Mouse (Mus musculus): Measurements from ENCODE around the gene Slx1b. TPM values are rescaled to one million over a fixed set of nuclear protein-coding genes. Genes with fewer than 3 reads are reported as not detected.
"Not testable (repeated sequence)": the region's sequence is repeated elsewhere in the genome, so short reads cannot be mapped to it uniquely, and the experiment has no call there.

Gene Slx1b
- polyA plus RNA-seq (2014; fragmentation: Nextera tagmentation; extraction: Ambion mirVana), result 8.8 and 9.3 TPM in 2 replicates

- under 1% methylated on average over 39 of the region's 40 CpGs for WGBS
- H3K36me3 ChIP-seq (ENCODE audit: control insufficient read depth, insufficient read depth, low read length), result peaks cover 9% of the 10 kb centered on the region
Observed at GRCm38 (mm10) chr7:126695631-126696207, at the start of gene Slx1b. Gene Slx1b, minus strand, starts transcription at chr7:126695784.

GRCm38 (mm10) chr7:126741964-126742482, 46.4 kb upstream of the Slx1b start:
- H3K27ac ChIP-seq (replicated peaks; ENCODE audit: low read depth, low read length), result no peak overlapping the region
- no peak overlapping the region for H3K4me3 ChIP-seq (ENCODE audit: low read depth, low read length)
- ATAC-seq (ENCODE audit: insufficient number of reproducible peaks, low FRiP score, low TSS enrichment, low read depth), result no peak
- 88% methylated on average over 13 of the region's 13 CpGs for WGBS
- no peaks in the 10 kb centered on the region for H3K9me3 ChIP-seq (ENCODE audit: control insufficient read depth, low read length)
- no peaks in the 10 kb centered on the region for H3K27me3 ChIP-seq (ENCODE audit: control insufficient read depth, insufficient read depth, low read length)
- no peak overlapping the region for H3K4me2 ChIP-seq (ENCODE audit: low read depth, severe bottlenecking)
- no peaks in the 10 kb centered on the region for H3K4me1 ChIP-seq (ENCODE audit: control insufficient read depth, insufficient read depth, low read length)
- H3K36me3 ChIP-seq (ENCODE audit: control insufficient read depth, insufficient read depth, low read length), result no peaks in the 10 kb centered on the region
- H3K9ac ChIP-seq (ENCODE audit: low read length), result no peak overlapping the region
- no peak for DNase-seq (ENCODE audit: low spot score)

More at GRCm38 (mm10) chr7:126695631-126696207, at the start of gene Slx1b:
- peak within 1 kb of the TSS; percentile 93 for H3K27ac ChIP-seq (replicated peaks; ENCODE audit: low read depth, low read length)
- ATAC-seq (ENCODE audit: insufficient number of reproducible peaks, low FRiP score, low TSS enrichment, low read depth) (peak; percentile 94), DNase-seq (ENCODE audit: low spot score) (peak; percentile 97)
- H3K27me3 ChIP-seq (ENCODE audit: control insufficient read depth, insufficient read depth, low read length), result no peaks in the 10 kb centered on the region
- H3K4me3 ChIP-seq (ENCODE audit: low read depth, low read length), result peak within 1 kb of the TSS; percentile 84
- peak within 1 kb of the TSS; percentile 90 for H3K9ac ChIP-seq (ENCODE audit: low read length)
- H3K4me2 ChIP-seq (ENCODE audit: low read depth, severe bottlenecking), result peak within 1 kb of the TSS; percentile 95
- no peaks in the 10 kb centered on the region for H3K9me3 ChIP-seq (ENCODE audit: control insufficient read depth, low read length)
- peaks cover 9% of the 10 kb centered on the region; the same call in 1 of the 2 replicates for H3K4me1 ChIP-seq (ENCODE audit: control insufficient read depth, insufficient read depth, low read length)

- DNase-seq (ENCODE audit: low spot score), result no peak
- Histone ChIP-seq H3K9me3 (ENCODE audit: control insufficient read depth, low read length) (no peaks in the 10 kb centered on the region), H3K36me3 (ENCODE audit: control insufficient read depth, insufficient read depth, low read length) (no peaks in the 10 kb centered on the region), H3K9ac (ENCODE audit: low read length) (no peak overlapping the region), H3K27ac (replicated peaks; ENCODE audit: low read depth, low read length) (no peak overlapping the region), H3K27me3 (ENCODE audit: control insufficient read depth, insufficient read depth, low read length) (no peaks in the 10 kb centered on the region), H3K4me3 (ENCODE audit: low read depth, low read length) (no peak overlapping the region), H3K4me2 (ENCODE audit: low read depth, severe bottlenecking) (no peak overlapping the region), H3K4me1 (ENCODE audit: control insufficient read depth, insufficient read depth, low read length) (no peaks in the 10 kb centered on the region)
- 84% methylated on average over 5 of the region's 5 CpGs for WGBS
- no peak for ATAC-seq (ENCODE audit: insufficient number of reproducible peaks, low FRiP score, low TSS enrichment, low read depth)
Observed at GRCm38 (mm10) chr7:126741452-126741851, 45.9 kb upstream of the Slx1b start.

- Histone ChIP-seq H3K4me1 (ENCODE audit: control insufficient read depth, insufficient read depth, low read length) (no peaks in the 10 kb centered on the region), H3K4me2 (ENCODE audit: low read depth, severe bottlenecking) (no peak overlapping the region), H3K27me3 (ENCODE audit: control insufficient read depth, insufficient read depth, low read length) (no peaks in the 10 kb centered on the region), H3K9me3 (ENCODE audit: control insufficient read depth, low read length) (no peaks in the 10 kb centered on the region), H3K27ac (replicated peaks; ENCODE audit: low read depth, low read length) (no peak overlapping the region), H3K4me3 (ENCODE audit: low read depth, low read length) (no peak overlapping the region), H3K36me3 (ENCODE audit: control insufficient read depth, insufficient read depth, low read length) (no peaks in the 10 kb centered on the region), H3K9ac (ENCODE audit: low read length) (no peak overlapping the region)
- DNase-seq (ENCODE audit: low spot score) (no peak), ATAC-seq (ENCODE audit: insufficient number of reproducible peaks, low FRiP score, low TSS enrichment, low read depth) (no peak)
- 72% methylated on average over 5 of the region's 5 CpGs for WGBS
Observed at GRCm38 (mm10) chr7:126740977-126741376, 45.4 kb upstream of the Slx1b start.

GRCm38 (mm10) chr7:126740132-126740735, 44.6 kb upstream of the Slx1b start:
- DNase-seq (ENCODE audit: low spot score), result no peak
- Histone ChIP-seq H3K36me3 (ENCODE audit: control insufficient read depth, insufficient read depth, low read length) (no peaks in the 10 kb centered on the region), H3K27ac (replicated peaks; ENCODE audit: low read depth, low read length) (no peak overlapping the region), H3K4me1 (ENCODE audit: control insufficient read depth, insufficient read depth, low read length) (no peaks in the 10 kb centered on the region), H3K4me2 (ENCODE audit: low read depth, severe bottlenecking) (no peak overlapping the region), H3K9me3 (ENCODE audit: control insufficient read depth, low read length) (no peaks in the 10 kb centered on the region), H3K4me3 (ENCODE audit: low read depth, low read length) (no peak overlapping the region), H3K27me3 (ENCODE audit: control insufficient read depth, insufficient read depth, low read length) (no peaks in the 10 kb centered on the region), H3K9ac (ENCODE audit: low read length) (no peak overlapping the region)
- WGBS, result 87% methylated on average over 13 of the region's 13 CpGs
- no peak for ATAC-seq (ENCODE audit: insufficient number of reproducible peaks, low FRiP score, low TSS enrichment, low read depth)

- Histone ChIP-seq H3K27me3 (ENCODE audit: control insufficient read depth, insufficient read depth, low read length) (no peaks in the 10 kb centered on the region), H3K9me3 (ENCODE audit: control insufficient read depth, low read length) (no peaks in the 10 kb centered on the region), H3K9ac (ENCODE audit: low read length) (no peak overlapping the region), H3K4me1 (ENCODE audit: control insufficient read depth, insufficient read depth, low read length) (no peaks in the 10 kb centered on the region), H3K27ac (replicated peaks; ENCODE audit: low read depth, low read length) (no peak overlapping the region), H3K36me3 (ENCODE audit: control insufficient read depth, insufficient read depth, low read length) (no peaks in the 10 kb centered on the region), H3K4me2 (ENCODE audit: low read depth, severe bottlenecking) (no peak overlapping the region), H3K4me3 (ENCODE audit: low read depth, low read length) (no peak overlapping the region)
- ATAC-seq (ENCODE audit: insufficient number of reproducible peaks, low FRiP score, low TSS enrichment, low read depth), result no peak
- WGBS, result 88% methylated on average over 17 of the region's 17 CpGs
- no peak for DNase-seq (ENCODE audit: low spot score)
Observed at GRCm38 (mm10) chr7:126739551-126739950, 44.0 kb upstream of the Slx1b start.

GRCm38 (mm10) chr7:126736122-126736521, 40.5 kb upstream of the Slx1b start:
- H3K9ac ChIP-seq (ENCODE audit: low read length), result no peak overlapping the region
- H3K27me3 ChIP-seq (ENCODE audit: control insufficient read depth, insufficient read depth, low read length), result no peaks in the 10 kb centered on the region
- H3K4me2 ChIP-seq (ENCODE audit: low read depth, severe bottlenecking), result no peak overlapping the region
- DNase-seq (ENCODE audit: low spot score) (no peak), ATAC-seq (ENCODE audit: insufficient number of reproducible peaks, low FRiP score, low TSS enrichment, low read depth) (no peak)
- no peaks in the 10 kb centered on the region for H3K4me1 ChIP-seq (ENCODE audit: control insufficient read depth, insufficient read depth, low read length)
- 87% methylated on average over 8 of the region's 8 CpGs for WGBS
- H3K4me3 ChIP-seq (ENCODE audit: low read depth, low read length), result no peak overlapping the region
- no peak overlapping the region for H3K27ac ChIP-seq (replicated peaks; ENCODE audit: low read depth, low read length)
- H3K9me3 ChIP-seq (ENCODE audit: control insufficient read depth, low read length), result no peaks in the 10 kb centered on the region
- H3K36me3 ChIP-seq (ENCODE audit: control insufficient read depth, insufficient read depth, low read length), result no peaks in the 10 kb centered on the region

GRCm38 (mm10) chr7:126730256-126730789, 34.7 kb upstream of the Slx1b start:
- 86% methylated on average over 4 of the region's 4 CpGs for WGBS
- not testable (repeated sequence) for H3K9ac ChIP-seq (ENCODE audit: low read length); ATAC-seq (ENCODE audit: insufficient number of reproducible peaks, low FRiP score, low TSS enrichment, low read depth); H3K9me3 ChIP-seq (ENCODE audit: control insufficient read depth, low read length); H3K27ac ChIP-seq (replicated peaks; ENCODE audit: low read depth, low read length); H3K4me3 ChIP-seq (ENCODE audit: low read depth, low read length); DNase-seq (ENCODE audit: low spot score); H3K27me3 ChIP-seq (ENCODE audit: control insufficient read depth, insufficient read depth, low read length); H3K4me1 ChIP-seq (ENCODE audit: control insufficient read depth, insufficient read depth, low read length); H3K36me3 ChIP-seq (ENCODE audit: control insufficient read depth, insufficient read depth, low read length); H3K4me2 ChIP-seq (ENCODE audit: low read depth, severe bottlenecking)
